In genomic region chr11:99165031-99165752, GRCm38 (mm10) we compare ENCODE assay signal across 17 mouse cellular contexts. TPM values are rescaled to one million over a fixed set of nuclear protein-coding genes. Genes with fewer than 3 reads are reported as not detected.
"Had no signal": no experiment of that assay in that cellular context is flagged by ENCODE, and none has a peak within 500 bp of the region (broad histone marks: within the 10 kb centered on the region; RNA-seq: fewer than 3 reads in every experiment).

No protein-coding gene starts in this region.

- DNase-seq: kidney, adult 18-20 months; kidney, postnatal 10 days; right cerebral cortex, adult 18-20 months; right cerebral cortex, postnatal 25 days; thymus, postnatal 4 days had no signal

- H3K36me3 ChIP-seq: limb, embryonic 15.5 days; liver, embryonic 12.5 days; neural tube, embryonic 15.5 days; stomach, embryonic 15.5 days had no signal

- H3K4me2 ChIP-seq: limb, embryonic 15.5 days; liver, embryonic 12.5 days; midbrain, embryonic 11.5 days; neural tube, embryonic 15.5 days; stomach, embryonic 15.5 days had no signal

- ATAC-seq: liver, embryonic 12.5 days; midbrain, embryonic 16.5 days had no signal

- H3K27ac ChIP-seq: left cerebral cortex, adult 2 months; limb, embryonic 15.5 days; liver, embryonic 12.5 days; neural tube, embryonic 15.5 days; stomach, embryonic 15.5 days had no signal

- H3K9me3 ChIP-seq: limb, embryonic 15.5 days; liver, embryonic 12.5 days; neural tube, embryonic 15.5 days; stomach, embryonic 15.5 days had no signal

- H3K4me1 ChIP-seq: limb, embryonic 15.5 days; liver, embryonic 12.5 days; neural tube, embryonic 15.5 days; stomach, embryonic 15.5 days had no signal

- H3K27me3 ChIP-seq: limb, embryonic 15.5 days; liver, embryonic 12.5 days; neural tube, embryonic 15.5 days; stomach, embryonic 15.5 days had no signal

- H3K9ac ChIP-seq: limb, embryonic 15.5 days; liver, embryonic 12.5 days; neural tube, embryonic 15.5 days; stomach, embryonic 15.5 days had no signal

- H3K4me3 ChIP-seq: left cerebral cortex, adult 2 months; limb, embryonic 15.5 days; liver, embryonic 12.5 days; megakaryocyte, embryonic 14.5 days; neural tube, embryonic 15.5 days; stomach, embryonic 15.5 days had no signal

RNA-seq across cellular contexts. Expression of gene Ccr7, which starts 10.3 kb away (rescaled TPM):
- total RNA-seq: layer of hippocampus, adult 8-10 months; layer of hippocampus, postnatal 14 days; left cerebral cortex, adult 2 months; left cerebral cortex, postnatal 14 days had no signal
- polyA plus RNA-seq: kidney, embryonic 14.5 days; midbrain, embryonic 11.5 days; neural tube, embryonic 15.5 days had no signal
